Mouse (Mus musculus): ENCODE data around the gene Timp3. TPM values are rescaled to one million over a fixed set of nuclear protein-coding genes. Genes with fewer than 3 reads are reported as not detected.

Gene Timp3
- polyA plus RNA-seq, 1 experiment from 2014 or later, result 32.3 TPM

Other genes with a start within 250 kb of the Timp3 start
- 16.7 and 18.3 TPM in 2 replicates for gene Syn3, start 198.5 kb downstream of the Timp3 start, polyA plus RNA-seq (2015; fragmentation: Nextera tagmentation; extraction: Ambion mirVana)

Measured in hindbrain, embryonic 13.5 days (tissue).